Mouse (Mus musculus): ENCODE data around the gene Nup50.

DNA sequence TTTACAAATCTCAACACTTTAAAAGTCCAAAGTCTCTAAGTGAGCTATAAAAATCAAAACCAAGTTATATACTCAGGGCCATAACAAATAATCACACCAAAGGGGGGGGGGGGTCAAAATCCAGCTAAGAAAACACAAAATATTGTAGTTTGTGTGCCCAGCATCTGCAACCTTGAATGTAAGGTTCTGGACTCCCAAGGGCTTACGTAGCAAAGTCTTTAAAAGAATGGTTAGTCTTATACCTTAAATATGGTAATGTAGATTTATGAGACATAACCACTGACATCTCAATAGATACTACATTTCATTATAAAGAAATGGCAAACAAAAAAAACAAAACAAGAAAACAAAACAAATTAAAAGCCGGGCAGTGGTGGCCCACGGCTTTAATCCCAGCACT is 3.3 kb upstream of the Nup50 start, which contains the start of gene Gm29666:
- TF ChIP-seq CTCF (IDR thresholded peaks at IDR 0.05; ENCODE audit: borderline replicate concordance, insufficient read depth, low read depth, low read length) (no peak), POLR2A (IDR thresholded peaks at IDR 0.05; ENCODE audit: borderline replicate concordance, insufficient read depth, low read length) (no peak)
